Mouse (Mus musculus): ENCODE data around the gene Spag17. TPM values are rescaled to one million over a fixed set of nuclear protein-coding genes. Genes with fewer than 3 reads are reported as not detected.
"Not testable (repeated sequence)": the region's sequence is repeated elsewhere in the genome, so short reads cannot be mapped to it uniquely, and the experiment has no call there.

Spag17 gene
- total RNA-seq (2021), result under 1 TPM; 0.63 to 0.64 TPM
- long read RNA-seq, result 0 reads

DNA sequence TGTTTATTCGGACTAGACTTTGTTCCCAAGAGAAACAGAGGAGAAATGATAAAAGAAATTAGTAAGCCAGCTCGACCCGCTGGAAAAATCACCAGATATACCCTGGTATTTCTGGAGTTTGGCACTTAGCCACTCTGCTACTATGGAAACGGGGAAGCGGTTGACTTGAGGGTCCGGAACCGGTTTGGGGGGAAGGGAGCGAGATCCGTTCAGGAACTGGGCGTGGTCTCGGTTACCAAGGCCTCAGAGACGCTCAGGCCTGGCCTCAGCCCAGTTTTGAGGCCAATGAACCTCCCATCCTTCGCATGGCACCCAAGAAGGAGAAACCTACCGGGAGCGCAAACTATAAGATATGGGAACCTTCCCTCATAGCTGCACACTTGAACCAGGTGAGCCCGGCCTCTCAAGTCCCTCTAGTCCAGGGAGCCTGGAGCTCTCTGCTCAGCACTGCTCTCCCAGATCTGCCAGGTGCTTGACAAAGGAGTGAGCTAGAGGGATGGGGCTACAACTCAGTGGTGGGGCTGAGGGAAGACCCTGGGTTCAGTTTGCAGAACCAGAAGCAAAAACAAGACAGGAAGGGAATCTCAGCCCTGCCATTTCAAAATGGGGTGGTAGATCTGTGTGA lies at the start of gene Spag17:
Spag17 (plus strand) TSS at position 220 of the 625 bp plus-strand sequence.
- peak in 1 of 2 experiments; percentile 7 for DNase-seq (ENCODE audit: low spot score in 2 of 2)

DNA sequence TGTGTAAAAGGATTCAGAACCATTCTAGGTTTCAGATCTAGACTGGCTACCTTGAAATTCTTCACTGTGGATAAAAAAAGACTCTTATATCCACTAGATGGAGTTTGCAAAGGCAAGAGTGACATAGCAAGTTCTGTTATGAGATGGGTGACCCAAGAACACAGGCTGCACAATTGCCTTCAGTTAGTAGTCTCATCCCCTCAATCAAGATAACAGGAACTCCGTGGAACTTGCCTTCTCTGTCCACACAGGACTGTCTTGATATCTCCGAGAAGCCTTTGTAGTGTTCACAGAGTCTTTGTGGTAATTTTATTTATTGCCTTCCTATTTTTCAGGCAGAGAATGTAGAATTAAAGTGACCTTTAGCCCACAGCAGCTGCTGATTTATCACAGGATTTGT lies 42.9 kb upstream of the Spag17 start:
- no peak for DNase-seq (ENCODE audit: low spot score in 2 of 2)

GRCm38 (mm10) chr3:99842808-99843207 lies 42.4 kb upstream of the Spag17 start:
- DNase-seq (ENCODE audit: low spot score in 2 of 2), result no peak

- DNase-seq (ENCODE audit: low spot score in 2 of 2), result no peak
These were observed 42.0 kb upstream of the Spag17 start for GRCm38 (mm10) chr3:99843233-99843632.

DNA sequence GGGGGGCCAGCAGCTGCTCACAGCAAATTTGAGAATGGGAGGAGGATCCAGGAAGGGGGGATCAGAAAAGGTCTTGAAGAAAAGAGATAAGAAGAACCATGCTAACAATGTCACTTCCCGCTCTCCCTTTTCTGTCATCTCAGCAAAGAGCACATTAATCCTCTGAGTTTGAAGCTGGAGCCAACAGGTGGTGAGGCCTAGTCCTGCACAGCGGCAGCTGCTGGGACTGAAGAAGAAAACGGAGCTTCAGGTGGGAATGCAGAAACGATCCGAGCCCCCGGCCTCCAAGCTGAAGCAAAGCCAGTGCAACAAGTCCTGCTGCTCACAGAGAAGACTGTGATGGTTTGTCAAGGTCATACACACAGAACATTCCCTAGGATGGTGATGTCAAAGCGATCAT lies 34.3 kb upstream of the Spag17 start:
- no peak for DNase-seq (ENCODE audit: low spot score in 2 of 2)

DNA sequence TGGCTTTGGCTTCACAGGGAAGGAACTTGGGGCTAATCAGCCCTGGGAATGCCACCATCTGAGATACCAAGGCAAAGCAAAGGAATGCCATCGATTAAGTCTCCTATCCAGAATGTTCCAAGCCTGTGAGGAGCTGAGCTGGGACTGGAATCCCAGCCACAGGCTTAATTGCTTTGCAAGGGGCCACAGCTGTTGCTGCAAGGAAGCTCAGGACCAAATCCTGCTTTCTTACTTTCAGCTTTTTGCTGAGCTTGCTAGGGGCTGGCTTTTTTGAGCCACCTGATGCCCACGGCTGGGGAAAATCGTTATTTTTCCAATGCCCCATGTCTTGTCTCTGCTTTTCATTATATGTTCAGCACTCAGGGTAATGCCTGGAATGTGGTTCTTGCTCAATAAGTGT lies 30.6 kb upstream of the Spag17 start:
- DNase-seq (ENCODE audit: low spot score in 2 of 2), result no peak

GRCm38 (mm10) chr3:99858922-99859321 lies 26.3 kb upstream of the Spag17 start:
- no peak for DNase-seq (ENCODE audit: low spot score in 2 of 2)

DNA sequence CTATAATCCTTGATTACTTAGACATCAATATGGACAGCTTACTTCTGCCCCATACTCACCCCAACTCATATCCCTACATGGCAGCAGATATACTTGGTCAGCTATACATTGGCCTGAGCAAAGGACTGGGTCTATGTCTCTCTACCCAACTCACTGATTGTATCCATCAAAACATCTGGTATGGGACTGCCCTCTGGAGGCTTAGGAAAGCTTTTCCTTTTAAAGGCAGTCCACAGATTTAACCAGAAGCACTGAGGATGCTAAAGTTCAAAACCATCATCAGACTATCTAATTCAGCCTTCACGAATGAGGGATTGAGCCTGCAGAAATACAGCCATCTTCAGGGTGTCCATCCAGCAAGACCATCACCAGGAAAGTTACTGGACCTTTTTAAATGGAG lies 20.5 kb upstream of the Spag17 start:
- DNase-seq (ENCODE audit: low spot score in 2 of 2), result no peak

- DNase-seq (ENCODE audit: low spot score in 2 of 2), result no peak
These were observed 10.1 kb upstream of the Spag17 start for GRCm38 (mm10) chr3:99875137-99875536.

DNA sequence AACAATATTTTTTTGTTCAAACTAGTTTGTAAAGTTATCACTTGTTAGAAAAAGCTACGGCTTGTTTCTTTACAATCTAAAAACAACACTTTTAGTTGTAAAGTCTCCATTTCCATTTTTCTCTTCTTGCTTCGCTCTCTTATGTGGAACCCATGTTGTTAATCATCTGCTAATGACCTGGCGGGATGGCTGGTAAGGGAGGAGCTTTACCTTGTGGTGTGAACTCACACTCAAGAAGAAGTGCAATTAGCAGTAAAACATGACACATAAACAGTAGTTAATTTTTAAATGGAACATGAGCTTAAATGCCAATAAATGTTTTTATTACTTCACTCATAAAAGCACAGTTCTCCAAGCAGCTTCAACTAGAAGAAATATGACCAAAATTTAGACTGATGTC lies 3.7 kb upstream of the Spag17 start:
- DNase-seq (ENCODE audit: low spot score in 2 of 2), result no peak

DNA sequence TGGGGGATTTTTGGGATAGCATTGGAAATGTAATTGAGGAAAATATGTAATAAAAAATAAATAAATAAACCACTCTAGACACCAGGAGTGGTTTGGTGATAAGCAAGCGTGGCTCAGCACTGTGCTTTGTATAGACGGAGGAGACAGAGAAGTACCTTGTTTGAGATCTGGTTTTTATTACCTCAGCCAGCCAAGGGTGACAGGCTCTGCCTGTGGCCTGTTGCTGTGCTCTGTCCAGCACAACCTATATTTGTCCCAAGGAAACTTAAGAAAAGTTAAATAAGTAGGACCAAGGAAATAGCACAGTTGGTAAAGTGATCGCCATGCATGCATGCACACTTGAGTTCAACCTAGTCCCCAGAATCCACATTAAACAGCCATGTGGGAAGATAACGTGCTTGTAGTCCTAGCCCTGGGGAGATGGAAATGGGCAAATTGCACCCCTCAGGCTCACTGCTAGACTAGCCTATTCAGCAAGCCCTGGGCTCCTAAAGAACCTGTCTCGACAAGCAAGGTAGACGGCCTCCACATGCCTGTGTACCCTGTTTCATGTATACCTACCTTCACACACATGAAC lies 1.1 kb upstream of the Spag17 start:
- no peak for DNase-seq (ENCODE audit: low spot score in 2 of 2)

DNA sequence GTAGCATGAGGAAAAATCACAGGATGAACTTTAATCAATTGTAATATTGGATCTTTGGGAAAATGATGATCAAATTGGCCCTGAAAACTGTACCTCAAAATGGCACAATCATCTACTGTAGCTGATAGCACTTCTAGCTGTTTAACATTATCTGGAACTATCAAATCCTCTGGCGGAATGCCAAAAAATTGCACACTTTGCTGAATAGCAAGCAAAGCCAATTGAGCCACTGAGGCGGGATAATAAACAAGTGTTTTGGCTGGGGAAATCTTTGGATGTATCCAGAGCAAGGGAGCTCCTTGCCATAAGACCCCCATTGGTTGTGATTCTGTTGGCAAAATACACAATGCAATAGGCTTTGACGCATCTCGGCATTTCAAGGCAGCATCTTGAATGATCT lies 9.5 kb downstream of the Spag17 start:
- DNase-seq (ENCODE audit: low spot score in 2 of 2), result not testable (repeated sequence)

DNA sequence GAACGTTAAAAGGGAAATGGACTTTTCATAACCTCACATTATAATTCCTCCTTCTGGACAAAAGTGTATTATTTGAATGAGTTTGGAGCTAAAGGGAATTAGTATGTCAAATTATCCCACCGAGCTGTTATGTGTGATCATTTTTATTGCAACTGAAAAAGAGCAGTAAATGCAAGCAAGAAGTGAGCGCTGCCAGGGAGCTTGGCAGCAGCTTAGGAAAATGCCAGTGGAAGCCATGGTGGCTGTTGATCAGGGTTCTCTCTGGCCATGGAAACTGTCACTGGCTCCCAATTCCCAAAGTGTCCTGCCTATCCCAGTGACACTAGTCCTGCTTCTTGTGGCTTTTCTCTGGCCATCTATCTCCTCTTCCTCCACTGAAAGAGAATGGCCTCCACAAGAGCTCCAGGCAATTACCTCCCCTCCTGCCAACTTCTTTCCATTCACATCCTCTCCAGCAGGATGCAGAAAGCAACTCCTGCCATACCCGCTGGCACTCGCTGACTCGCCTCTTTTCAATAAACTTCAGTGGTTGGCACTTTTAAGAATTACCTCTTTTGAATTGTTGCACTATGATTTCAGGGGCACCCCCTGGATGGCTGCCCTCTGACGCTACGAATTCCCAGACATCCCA lies 28.7 kb downstream of the Spag17 start:
- DNase-seq (ENCODE audit: low spot score in 2 of 2), result no peak

GRCm38 (mm10) chr3:99922944-99923343 lies 37.7 kb downstream of the Spag17 start:
- no peak for DNase-seq (ENCODE audit: low spot score in 2 of 2)

- no peak for DNase-seq (ENCODE audit: low spot score in 2 of 2)
These were observed 45.9 kb downstream of the Spag17 start for GRCm38 (mm10) chr3:99930920-99931620.

- DNase-seq (ENCODE audit: low spot score in 2 of 2), result peak in 1 of 2 experiments; percentile 11
These were observed 51.0 kb downstream of the Spag17 start for GRCm38 (mm10) chr3:99936159-99936558.

- peak; percentile 5 to 75 for DNase-seq (ENCODE audit: low spot score in 2 of 2)
These were observed 53.5 kb downstream of the Spag17 start for GRCm38 (mm10) chr3:99938611-99939286.

- no peak for DNase-seq (ENCODE audit: low spot score in 2 of 2)
These were observed 60.0 kb downstream of the Spag17 start for GRCm38 (mm10) chr3:99945171-99945570.

GRCm38 (mm10) chr3:99954039-99954602 lies 68.9 kb downstream of the Spag17 start:
- DNase-seq (ENCODE audit: low spot score in 2 of 2), result no peak

DNA sequence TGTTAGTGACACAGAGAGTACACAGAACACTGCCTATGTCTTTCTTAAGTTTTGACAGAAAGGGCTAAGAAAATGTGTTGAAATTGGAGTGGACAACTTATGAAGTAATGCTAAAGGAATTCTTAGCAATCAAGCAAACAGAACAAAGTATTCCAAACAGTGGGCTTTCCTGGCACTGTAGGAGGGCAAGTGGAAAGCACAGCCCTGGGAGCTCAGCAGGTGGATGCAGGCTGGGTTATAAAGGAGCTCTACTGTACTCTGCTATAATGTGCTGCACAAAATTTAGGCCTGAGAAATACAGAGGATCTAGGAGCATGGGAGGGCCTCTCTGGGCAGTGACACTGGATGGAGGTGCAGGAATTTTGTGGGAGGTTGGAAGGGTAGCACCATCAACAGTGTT lies 71.3 kb downstream of the Spag17 start:
- DNase-seq (ENCODE audit: low spot score in 2 of 2), result no peak

DNA sequence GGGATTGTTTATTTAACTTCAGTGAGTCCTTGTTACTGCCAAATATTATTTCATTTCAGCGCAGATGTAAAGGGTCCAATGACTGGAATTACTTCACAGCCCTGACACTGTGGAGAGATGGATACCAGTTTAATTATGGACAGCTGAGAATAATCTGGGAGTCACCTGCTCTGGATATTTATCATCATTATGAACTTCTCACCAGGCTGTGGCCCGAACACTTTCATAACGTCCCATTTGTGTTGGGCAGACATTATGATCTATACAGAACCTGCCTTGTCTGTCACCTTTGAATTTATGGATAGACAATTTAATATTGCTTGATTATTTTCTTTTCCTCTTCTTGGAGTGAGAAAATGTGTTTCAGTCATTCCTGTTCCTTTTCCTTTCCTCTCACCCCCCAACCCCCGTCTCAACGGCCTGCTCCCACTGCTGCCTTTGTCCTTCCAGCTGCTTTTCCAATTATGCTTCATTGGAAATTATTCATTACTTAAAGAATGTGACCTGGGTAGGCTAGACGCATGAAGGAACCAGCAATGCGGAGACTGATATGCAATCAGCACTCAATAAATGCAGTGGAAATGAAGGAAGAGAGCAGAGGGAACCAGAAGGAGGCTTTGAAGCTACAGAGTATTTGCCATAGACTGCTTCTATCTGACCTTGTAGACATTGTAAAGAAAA lies 74.7 kb downstream of the Spag17 start:
- DNase-seq (ENCODE audit: low spot score in 2 of 2), result no peak
